Mouse (Mus musculus) T-helper 17 cell (primary cell): ENCODE measurements at regions not wholly inside any gene's neighbourhood (a gene's known extent, or its start where the extent isn't known, plus 50 kb on each side); places are given as distances from the start of the nearest gene placed in this dataset.
"Not testable (repeated sequence)": the region's sequence is repeated elsewhere in the genome, so short reads cannot be mapped to it uniquely, and the experiment has no call there.

Experiments used
- in situ Hi-C, 2 experiments: fragments of 300-600 bp; cut with MboI, MseI; formaldehyde crosslinking; loops; 1 replicate in 1 of 2; 2 replicates in 1 of 2; pipeline ENCODE4 v1.15.1; 2025; ENCODE audit warnings: high pct_unique_total_duplicates in 2 of 2

GRCm38 (mm10) chr16:73182776-73183175 lies 874.7 kb downstream of the Robo1 start:
- in situ Hi-C loops: no loop called here

GRCm38 (mm10) chr16:73182258-73182657 lies 874.2 kb downstream of the Robo1 start:
- in situ Hi-C loops: no loop called here

- in situ Hi-C loops: loop anchor here in 1 of 2 experiments (10.0 kb wide), 1 partner anchor 1151 kb away; no protein-coding TSS in a partner anchor
These were observed 847.3 kb downstream of the Robo1 start for GRCm38 (mm10) chr16:73155447-73155846.

DNA sequence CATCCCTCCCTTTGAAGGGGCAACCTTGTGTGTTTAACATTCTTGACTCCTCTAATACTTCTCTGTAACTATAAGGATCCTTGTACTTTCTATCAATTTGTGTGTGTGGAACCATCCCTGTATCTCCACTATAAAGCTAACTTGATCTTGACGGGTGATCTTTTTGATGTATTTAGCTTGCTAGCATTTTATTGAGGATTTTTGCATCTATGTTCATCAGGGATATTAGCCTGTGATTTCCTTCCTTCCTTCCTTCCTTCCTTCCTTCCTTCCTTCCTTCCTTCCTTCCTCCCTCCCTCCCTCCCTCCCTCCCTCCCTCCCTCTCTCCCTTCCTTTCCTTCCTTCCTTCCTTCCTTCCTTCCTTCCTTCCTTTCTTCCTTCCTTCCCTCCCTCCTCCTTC lies 819.8 kb downstream of the Robo1 start:
- in situ Hi-C loops: not testable (repeated sequence)

- in situ Hi-C loops: no loop called here
These were observed 812.5 kb downstream of the Robo1 start for GRCm38 (mm10) chr16:73120568-73120967.

- in situ Hi-C loops: no loop called here
These were observed 809.2 kb downstream of the Robo1 start for GRCm38 (mm10) chr16:73117338-73117737.

GRCm38 (mm10) chr16:73108021-73108452 lies 799.9 kb downstream of the Robo1 start:
- in situ Hi-C loops: loop anchor here in 1 of 2 experiments (10.0 kb wide), 1 partner anchor 397 kb away; no protein-coding TSS in a partner anchor

DNA sequence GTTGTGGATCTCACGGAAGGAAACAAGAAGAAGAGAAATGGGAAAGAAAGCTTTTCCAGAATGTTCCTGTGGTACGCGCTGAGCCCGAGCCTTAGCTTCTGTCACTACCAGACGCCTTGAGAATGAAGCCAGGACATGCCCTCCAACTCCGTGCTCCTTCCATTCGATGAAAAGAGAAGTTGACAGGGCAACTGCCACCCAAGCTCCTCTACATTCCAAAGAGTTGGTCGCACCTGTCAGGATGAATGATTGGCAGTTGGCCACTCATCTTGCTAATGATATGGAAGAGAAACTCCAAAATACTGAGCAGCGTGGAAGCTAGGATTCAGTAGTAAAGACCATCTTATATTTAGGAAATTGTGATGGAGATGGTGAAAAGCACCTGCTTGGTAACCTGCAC lies 799.5 kb downstream of the Robo1 start:
- in situ Hi-C loops: loop anchor here in 1 of 2 experiments (10.0 kb wide), 1 partner anchor 397 kb away; no protein-coding TSS in a partner anchor

- in situ Hi-C loops: loop anchor here in 1 of 2 experiments (10.0 kb wide), 1 partner anchor 399 kb away; no protein-coding TSS in a partner anchor
These were observed 797.4 kb downstream of the Robo1 start for GRCm38 (mm10) chr16:73105496-73105895.

GRCm38 (mm10) chr16:73100273-73100672 lies 792.2 kb downstream of the Robo1 start:
- in situ Hi-C loops: loop anchor here in 1 of 2 experiments (10.0 kb wide), 1 partner anchor 405 kb away; no protein-coding TSS in a partner anchor

- in situ Hi-C loops: no loop called here
These were observed 790.7 kb downstream of the Robo1 start for GRCm38 (mm10) chr16:73098760-73099159.

- in situ Hi-C loops: no loop called here
These were observed 789.1 kb downstream of the Robo1 start for GRCm38 (mm10) chr16:73097176-73097575.

- in situ Hi-C loops: no loop called here
These were observed 788.3 kb downstream of the Robo1 start for GRCm38 (mm10) chr16:73096091-73097083.
